Mouse (Mus musculus) hindbrain, postnatal 0 days (tissue): ENCODE measurements at regions not wholly inside any gene's neighbourhood (a gene's known extent, or its start where the extent isn't known, plus 50 kb on each side); places are given as distances from the start of the nearest gene placed in this dataset.

Experiments used
- ATAC-seq: fragments of 200-750 bp; cut with Nextera tagmentation; 2 replicates; pipeline ENCODE4 v1.8.0; 2017; ENCODE audit warnings: mild to moderate bottlenecking, moderate TSS enrichment, moderate library complexity
- DNase-seq: peaks from one replicate; pipeline ENCODE4 v3.0.0-alpha.2; 2015; ENCODE audit warnings: low spot score
- H3K27ac ChIP-seq: fragments of 300-500 bp; sonication (generic); 2 replicates; pipeline ENCODE4 v1.5.1; 2014; ENCODE audit warnings: mild to moderate bottlenecking
- H3K27me3 ChIP-seq: fragments of 300-500 bp; sonication (generic); 2 replicates; pipeline ENCODE4 v1.6.1; 2014; ENCODE audit warnings: low read length, mixed read lengths; ENCODE audit not compliant: insufficient read depth
- H3K36me3 ChIP-seq: fragments of 300-500 bp; sonication (generic); 2 replicates; pipeline ENCODE4 v1.6.1; 2014; ENCODE audit warnings: low read length, mixed read lengths; ENCODE audit not compliant: insufficient read depth
- H3K4me1 ChIP-seq: fragments of 300-500 bp; sonication (generic); 2 replicates; pipeline ENCODE4 v1.6.1; 2014; ENCODE audit warnings: antibody characterized with exemption, low read length, mixed read lengths; ENCODE audit not compliant: insufficient read depth
- H3K4me2 ChIP-seq: fragments of 300-500 bp; sonication (generic); 2 replicates; pipeline ENCODE4 v1.6.1; 2014; ENCODE audit warnings: low read depth, mild to moderate bottlenecking, low read length, moderate library complexity, mixed read lengths
- H3K4me3 ChIP-seq: fragments of 300-500 bp; sonication (generic); 2 replicates; pipeline ENCODE4 v1.5.1; 2014; ENCODE audit warnings: low read length
- H3K9ac ChIP-seq: fragments of 300-500 bp; sonication (generic); replicated peaks from 2 replicates; pipeline ENCODE4 v1.6.1; 2014; ENCODE audit warnings: mild to moderate bottlenecking, low read length, moderate library complexity, mixed read lengths
- H3K9me3 ChIP-seq: fragments of 300-500 bp; sonication (generic); 2 replicates; pipeline ENCODE4 v1.6.1; 2016; ENCODE audit warnings: low read length, mixed read lengths
- CTCF ChIP-seq: IDR thresholded peaks from 2 replicates; pipeline ENCODE4 v1.5.1; 2016; ENCODE audit warnings: antibody characterized with exemption, control low read depth, low read depth
- WGBS: fragments of 180-500 bp; shearing (Covaris S2); extraction: QIAGEN DNeasy Blood & Tissue Kit; methylation state at CpG from one replicate; pipeline ENCODE4 v1.1.7; 2014; 5-methylcytosine and 5-hydroxymethylcytosine counted together

DNA sequence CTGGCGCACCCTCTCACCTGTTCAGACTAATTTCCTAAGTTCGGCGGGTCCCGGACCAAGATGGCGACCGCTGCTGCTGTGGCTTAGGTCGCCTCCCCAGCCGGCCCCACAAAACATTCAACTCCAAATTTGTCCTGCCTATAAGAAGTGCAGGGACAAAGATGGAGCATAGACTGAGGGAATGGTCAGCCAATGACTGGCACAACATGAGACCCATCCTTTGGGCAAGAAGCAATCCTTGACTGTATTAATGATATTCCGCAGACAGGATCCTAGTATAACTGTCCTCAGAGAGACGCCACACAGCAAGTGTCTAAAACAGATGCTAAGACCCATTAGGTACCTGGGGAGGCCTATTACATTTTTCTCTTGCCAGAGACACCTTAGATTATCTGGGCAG is 1151.3 kb downstream of the Gsdmc2 start:
- no peaks in the 10 kb centered on the region for H3K36me3 ChIP-seq
- no peak overlapping the region for H3K4me2 ChIP-seq
- TF ChIP-seq CTCF: no peak
- DNase-seq: no peak
- no peak overlapping the region for H3K9ac ChIP-seq
- H3K9me3 ChIP-seq: no peaks in the 10 kb centered on the region
- 99% methylated on average over 7 of the region's 10 CpGs for WGBS
- no peak overlapping the region for H3K4me3 ChIP-seq
- no peaks in the 10 kb centered on the region for H3K4me1 ChIP-seq
- H3K27ac ChIP-seq: no peak overlapping the region
- H3K27me3 ChIP-seq: no peaks in the 10 kb centered on the region
- no peak for ATAC-seq

GRCm38 (mm10) chr15:62673410-62673809 is 1171.6 kb downstream of the Gsdmc2 start:
- Histone ChIP-seq H3K27me3 (no peaks in the 10 kb centered on the region), H3K27ac (no peak overlapping the region), H3K9me3 (no peaks in the 10 kb centered on the region), H3K9ac (no peak overlapping the region), H3K4me1 (no peaks in the 10 kb centered on the region), H3K36me3 (no peaks in the 10 kb centered on the region), H3K4me3 (no peak overlapping the region), H3K4me2 (no peak overlapping the region)
- no peak for TF ChIP-seq CTCF
- peak; percentile 71 for DNase-seq
- 30% methylated on average over 4 of the region's 4 CpGs for WGBS
- ATAC-seq: peak; percentile 68

- H3K9ac ChIP-seq: no peak overlapping the region
- no peak overlapping the region for H3K4me2 ChIP-seq
- H3K4me1 ChIP-seq: no peaks in the 10 kb centered on the region
- 92% methylated on average over 3 of the region's 3 CpGs for WGBS
- no peak for TF ChIP-seq CTCF
- no peak overlapping the region for H3K27ac ChIP-seq
- no peak overlapping the region for H3K4me3 ChIP-seq
- no peaks in the 10 kb centered on the region for H3K9me3 ChIP-seq
- H3K36me3 ChIP-seq: no peaks in the 10 kb centered on the region
- ATAC-seq (no peak), DNase-seq (no peak)
- H3K27me3 ChIP-seq: no peaks in the 10 kb centered on the region
These were observed 1175.0 kb downstream of the Gsdmc2 start for GRCm38 (mm10) chr15:62670026-62670425.

GRCm38 (mm10) chr15:62659096-62659495 is 1185.9 kb downstream of the Gsdmc2 start:
- 52% methylated on average over 4 of the region's 4 CpGs for WGBS

DNA sequence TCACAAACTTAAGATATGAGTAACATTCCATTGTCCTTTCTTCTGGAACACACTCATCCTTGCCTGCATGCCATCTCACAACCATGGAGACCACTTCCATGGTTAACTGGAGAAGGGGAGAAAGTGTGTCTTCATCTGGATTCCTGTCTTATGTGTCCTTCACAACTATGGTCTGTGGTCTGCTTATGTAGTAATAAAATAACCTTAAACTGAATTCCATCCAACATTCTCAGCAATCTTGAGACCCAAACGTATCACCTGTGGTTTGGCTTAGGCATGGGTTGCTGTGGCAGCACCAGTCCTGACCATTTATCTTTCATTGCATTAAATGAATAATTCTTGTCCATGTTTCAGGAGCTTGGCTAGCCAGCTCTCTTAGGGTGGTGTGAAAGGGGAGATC is 1186.3 kb downstream of the Gsdmc2 start:
- DNase-seq (no peak), ATAC-seq (no peak)
- H3K9me3 ChIP-seq: no peaks in the 10 kb centered on the region
- no peak overlapping the region for H3K4me2 ChIP-seq
- no peak for TF ChIP-seq CTCF
- H3K36me3 ChIP-seq: no peaks in the 10 kb centered on the region
- WGBS: 68% methylated on average over 1 of the region's 1 CpGs
- H3K4me1 ChIP-seq: no peaks in the 10 kb centered on the region
- H3K27me3 ChIP-seq: no peaks in the 10 kb centered on the region
- no peak overlapping the region for H3K9ac ChIP-seq
- no peak overlapping the region for H3K4me3 ChIP-seq
- no peak overlapping the region for H3K27ac ChIP-seq

More at GRCm38 (mm10) chr15:62659096-62659495, 1185.9 kb downstream of the Gsdmc2 start:
- Histone ChIP-seq H3K27me3 (no peaks in the 10 kb centered on the region), H3K4me2 (no peak overlapping the region), H3K9ac (no peak overlapping the region), H3K36me3 (no peaks in the 10 kb centered on the region), H3K9me3 (no peaks in the 10 kb centered on the region), H3K27ac (no peak overlapping the region), H3K4me3 (no peak overlapping the region), H3K4me1 (no peaks in the 10 kb centered on the region)
- TF ChIP-seq CTCF: no peak
- ATAC-seq: no peak
- no peak for DNase-seq

- Histone ChIP-seq H3K36me3 (no peaks in the 10 kb centered on the region), H3K27ac (no peak overlapping the region), H3K4me3 (no peak overlapping the region), H3K9me3 (no peaks in the 10 kb centered on the region), H3K9ac (no peak overlapping the region), H3K27me3 (no peaks in the 10 kb centered on the region), H3K4me2 (no peak overlapping the region), H3K4me1 (no peaks in the 10 kb centered on the region)
- no peak for ATAC-seq
- no peak for DNase-seq
- TF ChIP-seq CTCF: no peak
- WGBS: 78% methylated on average over 6 of the region's 6 CpGs
These were observed 1198.4 kb downstream of the Gsdmc2 start for GRCm38 (mm10) chr15:62646476-62647168.

GRCm38 (mm10) chr15:62644744-62645143 is 1200.2 kb downstream of the Gsdmc2 start:
- no peak for ATAC-seq
- TF ChIP-seq CTCF: no peak
- Histone ChIP-seq H3K27me3 (no peaks in the 10 kb centered on the region), H3K9me3 (no peaks in the 10 kb centered on the region), H3K9ac (no peak overlapping the region), H3K4me2 (no peak overlapping the region), H3K36me3 (no peaks in the 10 kb centered on the region), H3K27ac (no peak overlapping the region), H3K4me1 (no peaks in the 10 kb centered on the region), H3K4me3 (no peak overlapping the region)
- WGBS: 85% methylated on average over 2 of the region's 2 CpGs
- no peak for DNase-seq
